Mouse (Mus musculus) retina, adult 2 months (tissue): ENCODE data around the gene Mrgprh.

Experiments used
- DNase-seq: peaks from one replicate; pipeline ENCODE4 v3.0.0-alpha.2; 2012; ENCODE audit warnings: low read depth, low spot score

Gene Mrgprh

DNA sequence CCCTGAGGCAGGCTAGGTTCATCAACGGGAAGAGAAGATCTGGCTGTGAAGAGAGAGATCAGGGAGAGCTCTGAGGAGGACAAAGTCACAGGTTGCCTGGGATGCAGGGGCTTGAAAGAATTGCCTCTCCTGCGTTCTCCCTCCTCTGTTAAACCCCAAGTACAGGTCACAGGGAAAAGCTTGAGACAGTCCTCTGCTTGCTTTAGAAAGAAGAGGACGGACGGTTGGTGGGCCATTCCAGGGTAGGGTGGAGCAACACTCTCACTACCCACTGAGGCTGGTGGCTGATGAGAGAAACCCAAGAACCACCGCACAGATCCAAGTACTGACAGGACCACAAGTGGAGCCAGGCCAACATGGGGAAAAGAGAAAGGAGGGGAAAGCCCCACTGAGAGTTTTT lies at the start of gene Mrgprh:
Mrgprh (plus strand) TSS at position 301 of the 400 bp plus-strand sequence.
- DNase-seq, result no peak

DNA sequence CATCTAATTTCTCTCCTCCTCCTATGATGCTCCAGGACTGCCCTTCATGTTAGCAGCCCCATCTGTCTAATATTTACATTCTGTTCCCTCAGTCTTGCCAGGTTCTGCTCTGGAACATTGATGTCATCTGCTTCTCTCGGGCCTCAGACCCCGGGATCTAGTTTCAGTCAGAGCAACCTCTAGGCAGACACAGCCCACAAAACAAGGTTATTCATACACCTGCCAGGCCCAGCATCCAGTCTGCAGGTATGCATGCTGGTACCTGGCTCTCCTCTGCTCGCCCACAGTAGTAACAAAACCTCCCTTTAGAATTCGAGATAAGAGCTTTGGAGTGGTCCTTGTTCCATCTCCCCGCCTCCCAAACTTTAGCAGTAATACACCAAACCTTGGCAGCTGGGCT lies 45.5 kb upstream of the Mrgprh start:
- no peak for DNase-seq

DNA sequence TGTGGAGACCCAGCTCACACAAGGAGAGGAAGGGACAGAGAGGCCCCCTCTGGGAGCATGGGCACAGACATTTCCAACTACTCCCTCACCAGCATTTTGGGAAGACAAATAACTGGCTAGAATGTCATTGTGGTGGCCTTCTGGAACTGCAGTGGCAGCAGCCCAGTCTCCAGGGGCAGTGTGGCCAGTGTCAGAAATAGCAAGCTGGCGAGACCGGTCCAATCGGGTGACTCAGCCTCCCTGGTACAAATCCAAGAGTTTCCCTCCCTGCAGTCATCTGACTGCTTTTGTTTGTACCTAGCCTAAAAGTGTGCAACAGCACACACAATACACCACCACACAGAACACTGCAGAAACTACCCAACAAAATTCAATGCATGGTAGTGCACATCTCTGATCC lies 43.6 kb upstream of the Mrgprh start:
- no peak for DNase-seq

DNA sequence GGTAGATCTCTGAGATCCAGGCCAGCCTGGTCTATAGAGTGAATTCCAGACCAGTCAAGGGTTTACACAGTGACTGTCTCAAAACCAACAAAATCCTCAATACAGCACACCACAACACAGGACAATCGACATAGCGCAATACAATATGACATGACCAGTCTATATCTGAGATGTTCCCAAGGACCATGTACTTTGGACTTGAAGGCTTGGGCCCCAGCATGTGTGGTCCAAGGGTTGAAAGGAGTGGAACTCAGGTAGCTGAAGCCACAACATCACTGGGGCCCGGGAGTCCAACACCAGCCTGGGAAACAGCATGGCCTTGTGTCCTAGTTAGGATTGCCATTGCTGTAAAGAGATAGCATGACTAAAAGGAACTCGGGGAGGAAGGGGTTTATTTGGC lies 43.2 kb upstream of the Mrgprh start:
- no peak for DNase-seq

DNA sequence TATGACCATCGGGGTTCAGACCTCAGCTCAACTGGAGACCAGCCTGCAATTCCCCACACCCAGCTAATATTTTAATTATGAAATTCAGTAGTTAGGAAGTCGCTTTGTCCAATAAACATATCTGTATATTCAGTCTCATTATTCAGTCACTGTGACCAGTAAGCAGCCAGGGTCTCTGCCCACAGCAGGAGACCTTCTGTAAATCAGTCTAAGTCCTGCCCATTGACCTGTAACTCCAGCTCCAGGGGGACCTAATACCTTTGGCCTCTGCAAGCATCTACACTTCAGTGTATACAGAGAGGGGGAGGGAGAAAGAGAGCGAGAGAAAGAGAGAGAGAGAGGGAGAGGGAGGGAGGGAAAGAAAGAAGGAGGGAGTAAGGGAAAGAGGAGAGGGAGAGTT lies 41.5 kb upstream of the Mrgprh start:
- no peak for DNase-seq

DNA sequence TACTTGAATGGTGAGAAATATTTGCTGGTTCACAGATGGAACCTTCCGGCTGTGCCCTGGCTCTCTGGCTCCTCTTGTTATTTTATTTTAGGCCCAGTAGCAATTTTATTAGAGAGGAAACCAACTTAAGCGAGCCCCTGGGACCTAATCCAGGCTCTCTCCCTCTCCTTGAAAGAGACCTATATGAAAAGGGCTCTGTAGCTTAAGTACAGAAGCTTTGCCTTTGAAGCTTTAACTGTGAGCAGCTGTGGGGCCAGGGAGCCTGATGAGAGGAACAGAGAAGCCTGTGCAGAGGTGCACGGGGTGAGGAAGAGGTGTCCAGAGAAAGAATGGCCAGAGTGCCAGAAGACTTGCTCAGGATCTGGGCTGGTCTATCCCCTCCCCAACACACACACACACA lies 41.0 kb upstream of the Mrgprh start:
- no peak for DNase-seq

DNA sequence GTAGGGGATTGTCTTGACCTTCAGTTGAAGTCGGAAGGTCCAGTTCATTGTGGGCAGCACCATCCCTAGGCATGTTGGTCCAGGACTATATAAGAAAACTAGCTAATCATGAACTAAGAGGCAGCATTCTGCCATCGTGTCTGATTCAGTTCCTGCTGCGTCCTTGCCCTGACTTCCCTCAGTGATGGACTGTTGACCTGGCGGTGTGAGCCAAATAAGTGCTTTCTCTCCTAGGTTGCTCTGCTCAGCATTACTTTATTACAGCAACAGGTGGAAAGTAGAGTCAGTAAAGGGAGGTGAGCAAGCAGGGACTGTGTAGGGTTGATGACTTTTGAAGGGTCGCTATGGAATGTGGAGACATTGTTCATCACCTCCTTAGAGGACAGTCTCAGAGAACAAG lies 40.1 kb upstream of the Mrgprh start:
- no peak for DNase-seq

DNA sequence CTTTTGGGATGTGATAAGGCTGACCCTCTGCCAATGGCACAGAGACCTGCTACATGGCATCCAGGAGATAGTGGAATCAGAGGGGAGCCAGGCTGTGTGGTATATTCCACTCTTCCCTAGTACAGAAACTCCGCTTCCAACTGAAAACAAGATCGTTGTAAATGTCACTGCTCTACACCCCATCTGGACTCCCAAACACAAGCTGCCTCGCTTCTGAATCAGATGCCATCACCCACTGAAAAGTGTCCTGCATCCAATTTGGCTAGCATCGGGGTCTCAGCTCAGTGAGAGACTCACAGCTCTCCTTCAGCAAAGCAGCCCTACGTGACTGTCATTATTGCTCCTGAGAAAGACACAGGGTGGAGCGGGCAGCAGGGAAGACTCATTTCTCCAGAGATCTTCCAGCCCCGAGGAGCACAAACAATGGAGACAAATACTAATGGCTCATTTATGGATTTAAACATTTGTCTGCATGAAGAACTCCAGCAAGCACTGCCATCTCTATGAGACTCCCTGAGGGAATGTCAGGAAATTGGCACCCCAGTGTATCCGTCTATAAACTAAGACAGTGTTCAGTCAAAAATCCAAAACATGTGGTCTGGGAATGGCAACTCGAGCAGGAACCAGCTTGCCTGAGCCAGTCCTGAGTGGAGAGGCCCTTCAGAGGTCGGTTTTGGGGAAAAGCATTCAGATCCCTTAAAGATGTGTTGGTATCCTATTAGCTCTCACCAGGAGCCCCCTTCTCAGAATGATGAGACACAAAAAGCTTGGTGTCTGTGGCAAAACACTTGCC lies 36.2 kb upstream of the Mrgprh start:
- DNase-seq, result no peak

DNA sequence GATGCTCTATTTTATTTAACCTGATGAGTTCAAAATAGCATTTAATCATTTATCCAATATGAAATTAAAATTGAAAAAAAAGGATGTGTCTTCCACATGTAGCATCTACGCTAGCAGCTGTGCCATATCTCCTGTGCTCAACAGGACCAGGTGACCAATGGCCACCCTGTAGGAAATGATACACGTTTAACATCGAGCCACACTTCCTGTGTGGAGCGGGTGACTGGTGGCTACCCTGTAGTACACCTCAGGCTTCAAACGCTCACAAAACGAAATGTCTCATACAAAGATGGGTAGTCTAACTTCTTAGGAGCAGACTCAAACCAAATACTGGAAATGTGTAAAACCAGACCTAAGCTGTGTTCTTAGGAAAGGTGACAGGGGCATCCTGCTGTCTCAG lies 32.0 kb upstream of the Mrgprh start:
- no peak for DNase-seq

DNA sequence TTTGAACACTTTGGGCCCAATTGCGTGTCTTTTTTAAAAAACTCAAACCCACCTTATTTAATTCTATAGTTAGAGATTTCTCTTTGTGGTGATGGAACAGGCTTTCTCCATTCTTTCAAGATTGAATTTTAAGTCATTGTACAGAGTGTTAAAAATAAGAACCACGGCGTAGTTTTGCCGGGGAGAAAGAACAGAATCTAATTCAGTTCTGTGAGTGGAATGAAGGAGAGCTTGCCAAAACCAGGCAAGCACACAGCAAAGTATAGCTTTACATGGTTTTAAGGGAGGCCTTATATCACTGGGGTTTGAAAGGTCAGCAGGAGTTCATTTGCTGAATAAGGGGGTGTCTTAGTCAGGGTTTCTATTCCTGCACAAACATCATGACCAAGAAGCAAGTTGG lies 31.3 kb upstream of the Mrgprh start:
- no peak for DNase-seq

DNA sequence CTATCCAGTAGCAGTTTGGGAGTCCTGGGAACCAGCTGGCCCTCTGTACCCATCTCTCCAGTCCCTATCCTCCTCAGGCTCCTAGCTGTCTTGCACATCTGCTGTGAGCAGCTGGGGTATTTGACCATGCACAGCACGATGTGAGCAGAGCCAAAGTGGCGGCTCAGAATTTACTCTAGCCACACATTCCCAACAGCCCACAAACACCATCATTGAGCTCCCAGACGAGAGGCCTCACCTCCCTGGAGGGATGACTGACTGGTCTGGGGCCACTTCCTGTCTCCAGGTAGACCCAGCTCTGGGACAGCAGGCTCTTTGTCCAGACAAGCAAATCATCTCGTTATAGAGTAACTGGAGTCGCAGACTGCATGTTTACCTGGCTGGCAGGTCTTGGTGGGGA lies 30.0 kb upstream of the Mrgprh start:
- no peak for DNase-seq

DNA sequence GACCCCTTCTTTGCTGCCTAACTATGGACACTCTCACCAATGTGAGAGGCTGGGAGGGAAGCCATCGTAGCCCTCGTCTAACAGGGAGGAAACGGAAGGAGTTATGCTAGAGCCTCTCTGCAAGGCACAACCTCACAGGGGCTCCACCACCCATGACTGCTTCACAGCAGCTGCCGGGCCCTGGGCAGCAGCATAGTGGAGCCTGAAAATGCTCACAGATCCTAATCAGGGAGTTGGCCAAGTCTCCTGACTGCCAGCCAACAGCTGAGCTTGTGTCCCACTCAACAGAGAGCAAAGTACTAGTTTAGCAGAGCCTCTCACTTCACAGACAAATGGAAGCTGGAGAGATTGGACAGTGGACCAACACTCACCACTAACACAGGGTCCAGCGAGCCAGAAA lies 29.4 kb upstream of the Mrgprh start:
- DNase-seq, result no peak

DNA sequence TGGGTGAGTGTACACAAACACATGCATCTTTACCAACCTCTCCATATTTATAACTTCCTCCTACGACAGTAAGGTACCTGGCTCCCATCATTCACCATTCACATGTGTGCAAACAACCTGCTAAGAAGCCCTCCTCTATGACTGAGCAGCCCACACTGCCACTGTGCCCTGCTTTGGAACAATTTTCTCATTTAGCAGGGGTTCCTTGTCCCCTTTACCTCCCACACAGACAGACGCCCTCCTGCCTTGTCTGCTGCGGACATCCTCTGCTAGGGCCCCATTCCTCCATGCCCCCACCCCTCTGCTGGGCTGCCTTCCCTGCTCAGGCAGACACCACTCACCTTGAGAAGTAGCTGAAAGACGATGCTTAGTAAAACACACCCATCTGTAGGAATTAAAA lies 28.1 kb upstream of the Mrgprh start:
- no peak for DNase-seq

DNA sequence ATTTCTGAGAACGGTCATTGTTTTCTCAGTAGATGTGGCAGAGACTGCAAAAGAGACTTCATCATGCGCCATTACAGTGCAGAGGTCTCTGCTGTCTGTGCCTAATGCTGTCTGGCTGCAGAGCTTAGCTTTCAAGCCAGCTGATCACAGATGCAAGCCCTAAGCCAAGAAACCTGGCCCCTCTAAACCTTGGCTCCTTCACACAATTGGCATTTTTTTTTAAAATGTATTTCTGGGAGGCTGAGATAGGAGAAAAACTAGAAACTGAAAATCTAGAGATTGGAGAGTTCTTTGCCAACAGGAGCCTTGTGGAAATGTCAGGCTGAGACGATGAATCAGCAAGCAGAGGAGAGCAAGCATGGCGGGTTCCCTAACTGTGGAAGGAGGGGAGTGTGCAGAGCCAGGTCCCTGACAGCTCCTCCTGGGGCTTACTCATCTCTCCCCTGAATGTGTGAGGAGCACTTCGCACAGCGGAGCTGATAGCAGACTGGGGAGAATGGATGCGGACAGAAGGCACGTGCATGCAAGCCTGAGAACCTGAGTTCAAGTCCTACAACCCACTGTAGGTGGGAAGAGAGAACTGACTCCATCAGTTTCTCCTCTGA lies 26.0 kb upstream of the Mrgprh start:
- DNase-seq, result no peak

DNA sequence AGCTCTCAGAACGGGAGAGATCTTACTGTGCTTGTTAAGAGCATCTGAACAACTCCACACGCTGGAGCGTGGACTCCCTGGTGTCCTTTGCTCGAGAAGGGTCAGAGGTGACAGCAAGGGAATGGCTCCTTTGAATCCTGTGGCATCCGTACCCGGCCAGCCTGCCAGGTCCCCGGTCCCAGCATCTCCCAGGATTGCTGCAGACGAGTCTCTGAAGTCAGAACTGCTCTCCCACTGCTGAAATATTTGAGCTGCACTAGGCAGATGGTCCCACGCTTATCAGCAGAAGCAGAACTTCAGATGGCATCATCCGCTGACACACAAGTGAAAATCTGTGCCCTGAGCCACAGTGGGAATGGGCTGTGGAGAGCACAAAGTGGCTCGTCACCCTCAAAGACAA lies 24.1 kb upstream of the Mrgprh start:
- DNase-seq, result no peak

DNA sequence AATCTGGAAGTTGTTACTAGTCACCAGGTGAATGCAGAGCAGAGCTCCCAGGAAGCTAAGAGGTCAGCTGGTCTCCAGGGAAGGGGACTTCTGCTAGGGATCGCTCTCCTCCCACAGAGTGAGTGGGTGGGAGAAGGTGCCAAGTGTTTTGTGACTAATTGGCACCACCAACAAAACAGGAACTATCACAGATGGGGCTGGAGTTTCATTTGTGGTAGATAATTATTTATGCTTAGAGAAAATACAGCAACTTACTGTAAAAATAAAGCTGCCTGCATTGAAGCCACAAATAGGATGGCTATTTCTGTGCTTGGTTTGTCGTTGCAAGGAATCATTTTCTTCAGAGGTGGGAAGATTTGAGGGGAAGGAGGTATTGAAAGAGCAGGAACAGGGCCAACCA lies 22.0 kb upstream of the Mrgprh start:
- no peak for DNase-seq

DNA sequence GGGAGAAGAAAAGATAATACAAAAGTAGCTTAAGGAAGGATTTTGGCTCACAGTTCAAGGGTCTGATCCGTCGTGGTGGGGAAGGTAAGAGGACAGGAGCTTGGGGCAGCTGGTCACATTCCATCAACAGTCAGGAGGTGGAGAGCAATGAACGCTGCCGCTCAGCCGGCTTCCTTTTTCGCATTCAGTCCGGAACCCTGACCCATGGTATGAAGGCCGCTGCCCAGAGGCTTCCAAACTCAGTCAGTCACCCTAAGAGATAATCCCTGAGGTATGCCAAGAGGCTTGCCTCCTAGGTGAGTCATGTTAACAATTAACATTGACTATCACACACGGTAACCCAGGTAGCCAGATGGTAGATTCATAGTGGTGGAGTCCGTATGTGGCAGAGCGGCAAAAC lies 21.4 kb upstream of the Mrgprh start:
- no peak for DNase-seq

DNA sequence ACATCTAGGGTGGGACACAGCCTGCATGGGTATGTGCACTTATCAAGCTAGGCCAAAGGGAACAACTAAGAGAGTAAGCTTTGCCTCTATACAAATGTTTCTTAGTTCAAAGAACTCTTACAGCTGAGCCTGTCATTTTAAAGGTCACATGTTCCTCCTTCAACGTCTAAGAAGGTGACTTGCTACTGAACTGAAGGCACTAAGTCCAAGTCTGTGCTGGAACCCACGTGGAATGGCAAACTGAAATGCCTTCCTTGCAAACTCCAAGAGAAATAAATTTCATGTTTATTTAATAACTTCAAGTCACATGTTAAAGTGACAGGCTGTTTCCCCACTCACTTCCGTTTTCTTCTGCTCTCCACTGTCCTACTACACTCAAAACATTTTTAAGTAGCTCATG lies 18.4 kb upstream of the Mrgprh start:
- DNase-seq, result no peak

DNA sequence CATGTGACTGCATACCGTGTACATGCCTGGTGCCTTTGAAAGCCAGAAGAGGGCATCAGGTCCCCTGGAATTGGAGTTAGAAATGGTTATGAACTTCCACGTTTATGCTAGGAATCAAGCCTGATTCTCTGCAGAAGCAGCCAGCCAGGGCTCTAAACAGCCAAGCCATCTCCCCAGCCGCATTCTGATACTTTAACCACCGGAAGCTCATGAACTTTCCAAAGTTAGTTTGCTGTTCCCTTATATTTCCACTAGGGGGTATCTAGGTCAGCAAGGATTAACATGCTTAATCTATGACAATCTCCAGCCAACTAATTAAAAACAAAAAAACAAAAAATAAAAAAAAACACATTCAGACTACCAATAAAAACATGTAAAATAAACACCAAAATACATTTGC lies 17.8 kb upstream of the Mrgprh start:
- no peak for DNase-seq

DNA sequence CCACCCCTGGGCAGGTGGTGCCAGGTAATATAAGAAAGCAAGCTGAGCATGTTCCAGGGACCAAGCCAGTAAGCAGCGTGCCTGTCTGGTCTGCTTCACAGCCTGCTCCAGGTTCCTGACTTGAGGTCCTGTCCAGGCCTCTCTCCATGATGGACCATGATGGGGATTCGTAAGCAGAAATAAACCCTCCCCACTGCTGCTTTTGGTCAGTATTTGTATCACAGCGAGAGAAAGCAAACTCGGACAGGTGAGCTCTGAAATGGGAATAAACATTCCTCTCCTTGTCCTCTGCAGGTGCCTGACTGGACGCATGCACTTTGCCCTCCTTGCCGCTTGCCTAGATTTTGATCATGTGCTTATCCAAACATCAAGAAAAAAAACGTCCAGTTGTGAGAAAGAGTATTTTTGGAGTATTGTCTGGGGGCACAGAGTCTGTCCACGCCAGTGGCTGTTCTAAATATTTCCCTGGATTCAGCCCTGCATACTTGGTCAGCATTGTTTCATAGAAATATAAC lies 16.8 kb upstream of the Mrgprh start:
- DNase-seq, result no peak

DNA sequence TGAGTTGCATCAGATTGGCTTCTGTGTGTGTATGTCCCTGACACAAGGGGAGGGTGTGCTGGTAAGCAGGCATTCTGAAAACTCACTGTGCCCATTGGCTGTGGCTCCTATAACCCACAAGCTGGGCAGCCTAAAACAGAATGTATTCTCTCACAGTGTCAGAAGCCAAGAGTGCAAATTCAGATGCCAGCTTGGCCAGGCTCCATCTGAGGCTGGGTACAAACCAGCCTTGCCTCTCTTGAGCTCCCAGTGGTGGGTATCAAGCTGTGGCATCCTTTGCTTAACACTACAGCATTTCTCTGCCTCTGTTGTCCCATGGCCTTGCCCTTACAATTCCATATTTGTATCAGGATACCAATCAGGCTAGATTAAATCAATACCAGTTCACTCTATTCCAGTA lies 11.7 kb upstream of the Mrgprh start:
- no peak for DNase-seq

DNA sequence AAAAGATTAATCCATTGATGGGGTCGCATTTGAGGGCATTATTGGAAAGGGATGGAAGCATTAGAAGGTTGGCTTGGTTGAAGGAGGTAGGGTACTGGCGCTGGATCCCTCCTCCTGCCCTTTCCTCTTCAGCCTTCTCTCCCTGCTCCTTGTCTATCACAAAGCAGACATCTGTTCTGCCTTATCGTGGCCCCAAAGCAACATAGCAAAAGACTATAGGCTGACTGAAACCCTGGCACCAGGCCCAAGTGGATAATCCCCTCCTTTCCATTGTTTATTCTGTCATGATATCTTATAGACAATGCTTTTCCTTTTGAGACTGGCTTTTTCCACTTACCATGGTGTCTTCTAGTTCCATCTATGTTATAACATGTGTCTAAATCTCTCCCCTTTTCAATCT lies 10.4 kb upstream of the Mrgprh start:
- DNase-seq, result no peak

DNA sequence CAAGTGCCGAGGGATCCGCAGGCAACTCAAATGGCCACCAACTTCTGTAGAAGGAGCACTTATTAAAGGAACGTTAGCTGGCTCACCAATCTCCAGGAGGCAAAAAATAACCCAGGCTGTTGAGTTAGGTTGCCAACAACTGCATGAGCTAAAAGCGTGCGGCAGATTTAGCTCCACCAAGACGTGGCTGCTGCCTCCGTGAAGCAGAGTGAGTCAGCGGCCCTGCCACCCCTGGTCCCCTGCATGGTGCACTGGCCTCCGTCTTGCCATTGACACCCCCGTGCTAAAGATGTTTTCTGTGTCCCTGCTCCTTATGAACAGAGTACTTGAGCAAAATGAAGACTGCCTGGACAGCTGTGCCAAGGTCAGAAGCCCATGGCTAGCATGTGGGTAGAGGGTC lies 9.0 kb upstream of the Mrgprh start:
- no peak for DNase-seq

DNA sequence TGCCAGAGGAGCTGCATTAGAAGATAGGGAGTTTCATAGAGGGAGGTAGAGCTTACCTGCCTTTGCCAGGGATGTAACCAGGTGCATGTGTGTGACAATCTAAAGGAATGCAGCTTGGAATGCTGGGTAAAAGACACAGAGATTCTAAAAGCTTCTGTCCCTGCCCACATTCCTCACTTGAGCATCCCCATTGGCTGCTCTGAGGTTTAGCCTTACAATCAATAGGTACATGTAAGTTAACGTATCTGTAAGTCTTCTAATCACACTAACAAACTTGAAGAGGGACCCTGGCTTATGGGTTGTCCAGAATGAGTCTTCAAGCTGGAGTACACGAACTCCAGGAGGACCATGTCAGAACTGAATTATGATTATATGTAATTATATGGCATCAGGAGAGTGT lies 7.8 kb upstream of the Mrgprh start, which contains the start of gene Mas1:
Mas1 (minus strand) TSS at position 101 of the 400 bp plus-strand sequence.
- no peak for DNase-seq
